Comparison of ENCODE assay signal across 16 mouse cellular contexts in the genomic region with DNA sequence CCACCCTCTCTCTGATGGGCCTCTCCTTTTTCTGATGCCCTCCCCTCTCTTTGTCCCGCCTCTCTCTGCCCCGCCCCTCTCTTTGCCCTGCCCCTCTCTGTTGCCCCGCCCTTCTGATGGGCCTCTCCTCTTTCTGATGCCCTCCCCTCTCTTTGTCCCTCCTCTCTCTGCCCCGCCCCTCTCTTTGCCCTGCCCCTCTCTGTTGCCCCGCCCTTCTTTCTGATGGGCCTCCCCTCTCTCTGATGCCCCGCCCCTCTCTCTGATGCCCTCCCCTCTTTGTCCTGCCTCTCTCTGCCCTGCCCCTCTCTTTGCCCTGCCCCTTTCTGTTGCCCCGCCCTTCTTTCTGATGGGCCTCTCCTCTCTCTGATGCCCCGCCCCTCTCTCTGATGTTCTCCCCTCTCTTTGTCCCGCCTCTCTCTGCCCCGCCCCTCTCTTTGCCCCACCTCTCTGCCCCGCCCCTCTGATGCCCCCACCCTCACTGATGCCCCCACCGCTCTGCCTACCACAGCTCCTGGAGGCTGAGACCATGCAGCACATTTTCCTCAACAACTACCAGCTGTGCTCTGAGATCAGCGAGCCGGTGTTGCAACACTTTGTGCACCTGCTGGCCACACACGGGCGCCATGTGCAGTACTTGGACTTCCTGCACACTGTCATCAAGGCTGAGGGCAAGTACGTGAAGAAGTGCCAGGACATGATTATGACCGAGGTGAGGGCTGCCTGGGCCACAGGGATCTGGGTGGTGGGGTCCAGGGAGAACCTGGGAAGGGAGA. TPM values are rescaled to one million over a fixed set of nuclear protein-coding genes. Genes with fewer than 3 reads are reported as not detected.
DNase-seq lines count a peak whose midpoint lies in the region; ATAC-seq lines count a peak whose summit lies in the region.
"Had no signal": no experiment of that assay in that cellular context is flagged by ENCODE, and none has a peak within 500 bp of the region (broad histone marks: within the 10 kb centered on the region; RNA-seq: fewer than 3 reads in every experiment).

No protein-coding gene starts in this region.

- WGBS in intestine, embryonic 14.5 days = 77% methylated on average over 18 of the region's 18 CpGs

- H3K4me3 ChIP-seq in intestine, embryonic 14.5 days (ENCODE audit: low read depth, low read length) = no peak overlapping the region
- H3K4me3 ChIP-seq: embryonic facial prominence, embryonic 15.5 days; forebrain, embryonic 12.5 days; heart, embryonic 13.5 days; liver, embryonic 13.5 days; neural tube, embryonic 12.5 days had no signal

- H3K9ac ChIP-seq in intestine, embryonic 14.5 days (ENCODE audit: low read length) = no peak overlapping the region
- H3K9ac ChIP-seq: embryonic facial prominence, embryonic 15.5 days; forebrain, embryonic 12.5 days; heart, embryonic 13.5 days; liver, embryonic 13.5 days; neural tube, embryonic 12.5 days had no signal

- peaks cover 5% of the 10 kb centered on the region; the same call in 1 of the 2 replicates for H3K36me3 ChIP-seq in intestine, embryonic 14.5 days (ENCODE audit: control insufficient read depth, insufficient read depth, low read length)
- H3K36me3 ChIP-seq in splenic B cell, adult 2 months (ENCODE audit: control insufficient read depth, insufficient read depth, low read length, poor library complexity, severe bottlenecking) = peaks cover 23% of the 10 kb centered on the region
- H3K36me3 ChIP-seq: forebrain, embryonic 12.5 days; neural tube, embryonic 12.5 days had no signal

- DNase-seq in retina, postnatal 1 day = peak; percentile 27
- no peak for DNase-seq in retina, embryonic 14.5 days (ENCODE audit: low spot score)
- peak; percentile 84 for DNase-seq in ES-CJ7 (ENCODE audit: low read depth, low spot score)
- DNase-seq in intestine, embryonic 14.5 days (ENCODE audit: low spot score) = no peak
- DNase-seq in splenic B cell, adult 2 months (ENCODE audit: low read depth, low spot score) = peak; percentile 40
- no peak for DNase-seq in heart, adult 11 months
- DNase-seq in spleen, adult 12 weeks (ENCODE audit: low spot score) = no peak
- DNase-seq: cerebellum, adult 2 months; liver, embryonic 13.5 days; right cerebral cortex, postnatal 4 days had no signal

- no peaks in the 10 kb centered on the region for H3K4me1 ChIP-seq in intestine, embryonic 14.5 days (replicated peaks; ENCODE audit: control insufficient read depth, insufficient read depth, low read length)
- H3K4me1 ChIP-seq: embryonic facial prominence, embryonic 15.5 days; heart, embryonic 13.5 days; liver, embryonic 13.5 days; neural tube, embryonic 12.5 days had no signal

- peak; percentile 16; the same call in 1 of the 2 replicates for ATAC-seq in intestine, embryonic 14.5 days (replicated peaks; ENCODE audit: low FRiP score, low TSS enrichment, low read depth)
- ATAC-seq in erythroblast, adult 5-6 weeks (replicated peaks; ENCODE audit: low FRiP score, poor library complexity, severe bottlenecking) = no peak
- ATAC-seq: inflammation-experienced regulatory T-cells, adult 6 months had no signal

- no peak overlapping the region for H3K27ac ChIP-seq in intestine, embryonic 14.5 days (ENCODE audit: low read depth)
- H3K27ac ChIP-seq: embryonic facial prominence, embryonic 15.5 days; forebrain, embryonic 12.5 days; heart, embryonic 13.5 days; liver, embryonic 13.5 days; neural tube, embryonic 12.5 days had no signal

- H3K9me3 ChIP-seq in intestine, embryonic 14.5 days (ENCODE audit: control insufficient read depth, low read length) = no peaks in the 10 kb centered on the region
- H3K9me3 ChIP-seq: embryonic facial prominence, embryonic 15.5 days; forebrain, embryonic 12.5 days; heart, embryonic 13.5 days; liver, embryonic 13.5 days; neural tube, embryonic 12.5 days had no signal

- H3K4me2 ChIP-seq in intestine, embryonic 14.5 days (ENCODE audit: low read length) = no peak overlapping the region
- H3K4me2 ChIP-seq: embryonic facial prominence, embryonic 15.5 days; forebrain, embryonic 12.5 days; heart, embryonic 13.5 days; liver, embryonic 13.5 days; neural tube, embryonic 12.5 days had no signal

- no peaks in the 10 kb centered on the region for H3K27me3 ChIP-seq in intestine, embryonic 14.5 days (replicated peaks; ENCODE audit: control insufficient read depth, insufficient read depth, low read length)
- H3K27me3 ChIP-seq in splenic B cell, adult 2 months (ENCODE audit: control insufficient read depth, insufficient read depth, low read length, poor library complexity, severe bottlenecking) = no peaks in the 10 kb centered on the region
- H3K27me3 ChIP-seq: embryonic facial prominence, embryonic 15.5 days; forebrain, embryonic 12.5 days; heart, embryonic 13.5 days; liver, embryonic 13.5 days; neural tube, embryonic 12.5 days had no signal

RNA-seq across cellular contexts. Expression of gene Uqcc2, which starts 27.8 kb away (rescaled TPM):
- 335 and 353 TPM in 2 replicates for polyA plus RNA-seq in intestine, embryonic 14.5 days (2014; fragmentation: Nextera tagmentation; extraction: Ambion mirVana)
- total RNA-seq in erythroblast, adult 5-6 weeks (2015; ENCODE audit: low replicate concordance) = 37.1 and 39.7 TPM in 2 replicates
- total RNA-seq in erythroblast, adult 5-6 weeks (2017; ENCODE audit: low replicate concordance) = 19.8 and 25.6 TPM in 2 replicates

RNA-seq across cellular contexts. Expression of gene Itpr3, which starts 48.8 kb away (rescaled TPM):
- 14.2 and 16.5 TPM in 2 replicates for polyA plus RNA-seq in intestine, embryonic 14.5 days (2014; fragmentation: Nextera tagmentation; extraction: Ambion mirVana)
- total RNA-seq in erythroblast, adult 5-6 weeks (2015; ENCODE audit: low replicate concordance) = 0.42 and 1.2 TPM in 2 replicates
- total RNA-seq in erythroblast, adult 5-6 weeks (2017; ENCODE audit: low replicate concordance) = 1.1 and 1.4 TPM in 2 replicates

Comparison
In these comparisons a context has a peak if more than half of its experiments do, and no peak if none do; other contexts are left out.
1. DNase-seq: peak in retina, postnatal 1 day (single experiment), ES-CJ7 (single experiment) and splenic B cell, adult 2 months (single experiment); none in retina, embryonic 14.5 days (single experiment), intestine, embryonic 14.5 days (single experiment), heart, adult 11 months (single experiment) and spleen, adult 12 weeks (single experiment).